Mouse (Mus musculus) embryo, embryonic 11.5 days (tissue): ENCODE measurements around the gene Wdr1.
"Not testable (repeated sequence)": the region's sequence is repeated elsewhere in the genome, so short reads cannot be mapped to it uniquely, and the experiment has no call there.

Experiments used
- DNase-seq: peaks from one replicate; pipeline ENCODE4 v3.0.0-alpha.2; 2012; ENCODE audit warnings: low read depth, low spot score

Gene Wdr1

GRCm38 (mm10) chr5:38563121-38563520 lies at the start of gene Wdr1:
TSS of gene Wdr1 (minus strand) at chr5:38563221.
- no peak for DNase-seq

DNA sequence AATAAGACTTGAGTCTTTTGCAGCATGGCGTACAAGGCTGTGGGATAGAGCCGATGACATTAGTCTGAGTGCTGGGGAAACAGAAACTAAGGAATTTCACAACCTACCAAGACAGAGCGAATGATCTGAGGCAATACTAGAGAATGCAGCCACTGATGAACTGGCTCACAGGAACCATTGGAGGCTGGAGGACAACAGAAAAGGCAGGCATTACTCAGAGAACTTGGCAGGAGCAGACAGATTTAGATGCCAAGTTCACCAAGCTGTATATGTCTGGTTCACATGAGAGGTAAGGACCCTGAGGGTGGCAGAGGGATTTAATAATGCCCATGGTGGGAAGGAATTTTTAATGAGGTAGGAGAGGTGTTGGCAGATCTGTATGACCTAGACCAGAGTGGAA lies 48.1 kb upstream of the Wdr1 start:
- DNase-seq, result no peak

DNA sequence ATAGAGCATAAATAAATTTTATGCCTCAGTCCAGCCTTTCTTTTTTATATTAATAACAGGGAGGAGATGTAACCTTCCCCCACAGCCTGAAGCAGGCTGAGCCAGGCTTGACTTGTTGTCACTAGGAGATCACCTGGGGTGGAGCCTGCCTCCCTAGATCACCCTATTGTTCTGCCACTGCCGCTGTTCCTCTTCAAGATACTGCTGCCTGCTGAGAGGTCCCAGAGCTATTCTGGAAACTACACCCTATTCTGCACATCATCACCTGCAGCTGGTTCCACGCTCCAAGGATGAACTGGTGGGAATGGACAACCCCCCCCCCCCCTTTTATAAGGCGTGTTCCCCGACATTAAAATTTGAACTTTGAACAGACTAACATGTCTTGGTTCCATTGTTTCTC lies 45.2 kb upstream of the Wdr1 start:
- not testable (repeated sequence) for DNase-seq

DNA sequence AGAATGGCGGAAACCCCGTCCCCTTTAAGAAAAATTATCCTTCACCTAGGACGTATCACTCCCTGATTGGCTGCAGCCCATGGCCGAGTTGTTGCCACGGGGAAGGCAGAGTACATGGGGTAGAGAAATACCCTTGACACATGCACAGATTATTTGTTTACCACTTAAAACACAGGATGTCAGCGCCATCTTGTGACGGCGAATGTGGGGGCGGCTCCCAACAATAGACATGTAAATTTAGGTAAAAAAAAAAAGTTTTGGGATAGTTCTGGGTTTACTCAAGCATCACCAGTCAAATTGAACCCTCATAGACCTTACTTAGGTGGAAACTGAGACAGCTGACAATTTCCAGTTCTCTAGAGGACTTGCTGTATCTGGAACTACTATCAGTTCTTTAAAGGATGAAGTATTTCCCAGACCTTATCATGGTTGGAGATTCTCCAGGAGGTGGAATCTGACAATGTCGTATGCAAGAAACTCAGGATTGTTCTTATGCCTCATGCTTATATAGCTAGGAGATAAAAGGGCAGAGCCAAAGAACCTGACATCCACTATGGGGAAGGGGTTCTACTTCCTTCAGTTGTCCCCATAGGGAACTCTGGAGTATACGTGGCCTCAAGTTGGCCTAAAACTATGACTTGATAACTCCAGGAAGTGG lies 35.8 kb upstream of the Wdr1 start:
- DNase-seq, result no peak

GRCm38 (mm10) chr5:38588924-38589323 lies 25.9 kb upstream of the Wdr1 start:
- no peak for DNase-seq

DNA sequence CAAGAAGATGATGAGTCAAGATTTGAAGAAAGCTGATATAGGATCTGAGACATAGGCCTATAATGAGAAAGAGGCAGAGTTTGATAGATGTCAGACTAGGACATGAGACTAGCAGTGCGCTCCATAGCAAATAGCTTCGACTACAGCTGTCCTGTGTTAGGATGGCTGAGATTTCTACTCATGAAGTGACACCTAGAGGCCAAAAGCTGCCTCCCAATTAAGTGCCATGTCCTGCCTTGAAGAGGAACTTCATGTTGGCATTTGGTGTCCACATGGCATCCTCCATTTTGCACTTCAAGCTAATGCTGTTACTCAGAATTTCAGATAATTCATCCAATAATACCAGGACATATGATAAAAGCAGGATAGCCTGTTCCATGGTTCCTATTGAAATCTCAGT lies 22.4 kb upstream of the Wdr1 start:
- DNase-seq, result no peak

DNA sequence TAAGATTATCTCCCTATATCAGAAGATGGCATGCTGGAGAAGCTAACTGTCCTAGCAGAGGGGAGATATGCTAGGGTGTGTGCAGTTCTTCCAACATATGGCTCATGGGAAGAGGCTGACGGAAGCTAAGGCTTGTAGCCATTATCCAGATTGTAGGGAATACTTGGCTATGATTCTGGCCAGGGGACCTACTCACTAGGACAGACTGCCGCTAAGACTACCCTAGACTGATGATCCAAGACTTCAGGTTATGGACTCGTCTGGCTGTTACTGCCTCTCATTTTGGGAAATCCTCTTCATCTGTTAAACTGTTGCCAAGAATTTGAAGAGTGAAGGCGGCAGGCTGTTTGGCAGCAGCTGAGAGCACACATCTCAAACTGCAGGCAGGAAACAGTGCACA lies 20.0 kb upstream of the Wdr1 start:
- DNase-seq, result no peak

- no peak for DNase-seq
Measured at GRCm38 (mm10) chr5:38580703-38581102, 17.7 kb upstream of the Wdr1 start.

DNA sequence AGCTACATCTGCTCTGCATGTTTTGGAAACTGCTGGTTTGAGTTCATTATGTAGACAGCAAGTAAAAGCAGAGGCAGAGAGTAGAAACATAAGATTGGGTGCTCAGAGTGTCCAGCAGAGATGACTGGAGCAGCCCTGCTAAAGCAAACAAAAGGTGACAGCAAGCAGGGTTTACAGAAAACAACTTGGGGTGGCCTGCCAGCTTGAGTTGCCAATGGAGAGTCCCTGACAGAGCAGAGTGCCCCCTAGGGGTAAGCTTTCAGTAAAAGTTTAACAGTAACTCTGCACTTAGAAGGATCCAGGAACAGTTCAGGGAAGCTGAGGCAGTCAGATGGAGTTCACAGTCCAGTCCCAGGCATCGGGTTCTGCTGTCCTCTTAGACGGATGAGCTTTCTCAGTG lies 7.9 kb upstream of the Wdr1 start:
- DNase-seq, result no peak

GRCm38 (mm10) chr5:38568652-38569051 lies 5.6 kb upstream of the Wdr1 start:
- DNase-seq, result no peak

DNA sequence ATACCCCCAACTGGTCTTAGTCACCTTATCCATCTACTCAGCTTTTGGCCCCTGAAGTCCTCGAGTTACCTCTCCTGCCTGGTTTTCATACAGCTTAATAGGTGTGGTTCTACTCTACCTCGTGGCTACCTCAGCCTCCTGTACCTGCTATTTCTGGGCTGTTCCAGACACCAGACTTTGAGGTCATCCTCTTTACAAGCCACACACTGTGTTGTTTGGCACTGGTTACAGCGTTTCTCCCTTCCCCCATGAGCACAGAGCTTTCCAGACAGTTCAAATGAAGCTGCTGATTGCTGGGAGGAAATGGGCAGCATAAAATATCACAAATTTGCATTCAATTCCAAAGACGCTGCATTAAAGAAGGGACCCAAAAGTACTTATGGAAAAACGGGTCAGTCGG lies 1.8 kb upstream of the Wdr1 start:
- no peak for DNase-seq

GRCm38 (mm10) chr5:38561426-38562024 lies 1.5 kb downstream of the Wdr1 start:
- DNase-seq, result peak; percentile 97

GRCm38 (mm10) chr5:38560586-38561425 lies 2.2 kb downstream of the Wdr1 start:
- DNase-seq, result peak; percentile 14

- DNase-seq, result no peak
Measured at GRCm38 (mm10) chr5:38558831-38559230, 4.2 kb downstream of the Wdr1 start.

DNA sequence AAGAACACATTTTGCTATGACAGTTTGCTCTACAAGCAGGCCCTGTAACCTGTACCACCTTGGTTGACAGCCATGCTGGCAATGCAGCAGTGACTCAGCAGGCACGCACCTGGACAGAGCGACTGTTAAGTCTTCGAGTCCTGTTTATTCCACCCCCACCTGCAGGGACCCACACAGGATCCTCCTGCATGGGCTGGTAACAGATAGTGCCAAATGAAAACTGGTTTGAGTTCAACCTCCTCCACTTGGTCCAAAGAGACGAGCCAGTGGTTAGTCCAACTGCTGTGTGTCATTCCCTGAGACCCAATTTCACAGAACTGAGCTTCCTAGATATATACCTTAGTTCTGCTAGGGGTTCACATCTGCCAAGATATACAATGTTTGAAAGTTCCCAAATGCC lies 5.2 kb downstream of the Wdr1 start:
- DNase-seq, result no peak

DNA sequence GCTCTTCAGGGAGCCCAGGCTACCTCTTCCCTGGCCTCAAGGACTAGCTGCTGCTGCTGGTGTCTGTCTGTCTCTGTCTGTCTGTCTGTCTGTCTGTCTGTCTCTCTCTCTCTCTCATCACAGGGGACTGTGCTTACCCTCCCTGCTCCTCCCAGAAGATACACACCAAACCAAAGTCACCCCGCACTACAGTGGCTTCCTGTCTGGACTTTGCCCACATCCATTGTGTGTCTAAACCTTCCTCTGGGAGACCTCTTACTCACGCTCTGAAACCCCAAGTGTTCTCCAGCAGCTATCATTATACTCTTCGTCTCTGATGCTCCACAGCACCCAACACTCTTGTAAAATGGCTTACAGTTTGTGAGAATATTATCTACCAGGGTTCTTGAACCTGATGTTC lies 6.6 kb downstream of the Wdr1 start:
- DNase-seq, result no peak

DNA sequence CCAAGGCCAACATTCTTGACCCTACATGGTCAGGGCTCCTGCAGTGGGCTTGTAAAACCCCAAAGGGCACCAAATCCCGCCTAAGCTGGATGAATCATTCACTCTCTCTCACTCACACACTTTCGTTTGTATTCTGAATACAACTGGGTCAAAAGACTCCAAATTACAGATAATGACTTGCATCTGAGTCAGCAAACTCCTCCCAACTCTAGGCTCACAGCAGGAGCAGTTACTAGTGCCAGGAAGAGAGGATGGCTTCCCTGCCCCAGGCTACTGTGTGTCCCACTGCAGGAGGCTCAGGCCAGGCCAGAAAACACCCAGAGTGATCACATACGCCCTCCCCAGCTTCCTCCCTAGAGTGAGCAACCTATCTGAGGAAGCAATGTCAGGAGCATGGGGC lies 9.1 kb downstream of the Wdr1 start:
- DNase-seq, result no peak

GRCm38 (mm10) chr5:38553491-38553890 lies 9.5 kb downstream of the Wdr1 start:
- DNase-seq, result no peak

DNA sequence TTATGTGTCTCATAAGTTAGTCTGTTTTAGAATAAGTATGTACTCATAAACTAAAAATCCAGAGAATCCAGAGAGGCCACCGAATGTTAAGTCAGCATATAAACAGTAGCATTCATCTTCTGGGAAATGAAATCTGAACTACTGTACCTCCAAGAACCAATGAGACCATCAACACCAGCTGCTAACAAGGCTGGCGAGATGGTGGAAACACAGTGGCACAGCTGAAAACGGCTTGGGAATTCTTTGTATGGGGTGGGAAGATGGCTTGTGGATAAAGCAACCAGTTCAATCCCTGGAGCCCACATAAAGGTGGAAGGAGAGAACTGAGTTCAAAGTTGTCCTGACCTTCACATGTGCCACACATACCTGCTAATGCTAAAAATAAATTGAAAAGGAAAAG lies 10.4 kb downstream of the Wdr1 start:
- no peak for DNase-seq

- no peak for DNase-seq
Measured at GRCm38 (mm10) chr5:38550221-38550768, 12.7 kb downstream of the Wdr1 start.

DNA sequence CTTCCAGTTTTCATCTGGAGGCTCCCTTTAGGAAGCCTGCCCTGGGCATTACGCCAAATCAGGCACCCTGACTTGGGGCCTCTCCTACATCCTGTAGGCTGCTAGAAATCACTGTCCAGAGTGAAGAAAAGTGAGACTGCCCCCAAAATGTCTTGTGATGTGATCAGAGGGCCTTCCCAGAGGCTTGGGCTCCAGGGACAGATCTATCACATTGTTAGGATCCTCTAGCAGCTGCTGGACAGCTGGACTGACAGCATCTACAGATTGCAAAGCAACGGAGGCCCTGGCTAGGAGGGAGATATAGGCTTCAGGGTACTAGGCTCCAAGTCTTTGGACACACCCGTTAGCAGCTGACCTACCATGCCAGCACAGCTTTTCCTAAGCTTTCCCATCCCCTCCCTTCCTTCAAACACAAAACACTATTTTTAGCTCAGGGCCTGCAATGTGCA lies 13.5 kb downstream of the Wdr1 start:
- no peak for DNase-seq

- no peak for DNase-seq
Measured at GRCm38 (mm10) chr5:38547375-38547774, 15.6 kb downstream of the Wdr1 start.
